Mouse (Mus musculus) erythroblast, embryonic 14.5 days (primary cell): ENCODE data around the gene Trp63. TPM values are rescaled to one million over a fixed set of nuclear protein-coding genes. Genes with fewer than 3 reads are reported as not detected.

ENCODE experiments used
- H3K27me3 ChIP-seq: 2 replicates; pipeline ENCODE4 v1.6.1; 2012; ENCODE audit warnings: inconsistent platforms; ENCODE audit not compliant: control insufficient read depth
- H3K36me3 ChIP-seq: 2 replicates; pipeline ENCODE4 v1.6.1; 2012; ENCODE audit warnings: mild to moderate bottlenecking, inconsistent platforms; ENCODE audit not compliant: control insufficient read depth
- H3K4me1 ChIP-seq: 2 replicates; pipeline ENCODE4 v1.6.1; 2012; ENCODE audit warnings: inconsistent platforms; ENCODE audit not compliant: control insufficient read depth
- H3K4me3 ChIP-seq: replicated peaks from 2 replicates; pipeline ENCODE3; 2012; ENCODE audit warnings: moderate library complexity, mild to moderate bottlenecking, inconsistent platforms
- H3K9me3 ChIP-seq: 2 replicates; pipeline ENCODE4 v1.6.1; 2012; ENCODE audit warnings: low read length, inconsistent platforms, mixed read lengths; ENCODE audit not compliant: control insufficient read depth
- GATA1 ChIP-seq: IDR thresholded peaks from 2 replicates; pipeline ENCODE4 v1.6.1; 2012; ENCODE audit warnings: low read length, inconsistent platforms, mixed read lengths
- TAL1 ChIP-seq: IDR thresholded peaks from 3 replicates; pipeline ENCODE4 v1.6.1; 2012; ENCODE audit warnings: low read length, inconsistent platforms, mixed read lengths
- polyA plus RNA-seq: library from polyadenylated mRNA; stranded (reverse); fragments of >175 nt; gene quantifications from 2 replicates; pipeline ENCODE4 v1.2.3, GENCODE M21; 2012

Trp63 gene
- polyA plus RNA-seq, 1 experiment: not detected

GRCm38 (mm10) chr16:25846611-25847010, 163.0 kb downstream of the Trp63 start:
- no peaks in the 10 kb centered on the region for H3K4me1 ChIP-seq
- no peak overlapping the region for H3K4me3 ChIP-seq
- TF ChIP-seq TAL1: no peak
- no peak for TF ChIP-seq GATA1
- H3K27me3 ChIP-seq: no peaks in the 10 kb centered on the region
- H3K36me3 ChIP-seq: no peaks in the 10 kb centered on the region
- peaks cover 7% of the 10 kb centered on the region for H3K9me3 ChIP-seq

- no peak for TF ChIP-seq GATA1
- no peaks in the 10 kb centered on the region for H3K4me1 ChIP-seq
- no peak overlapping the region for H3K4me3 ChIP-seq
- H3K9me3 ChIP-seq: no peaks in the 10 kb centered on the region; the same call in 1 of the 2 replicates
- H3K36me3 ChIP-seq: no peaks in the 10 kb centered on the region
- no peaks in the 10 kb centered on the region for H3K27me3 ChIP-seq
Observed at GRCm38 (mm10) chr16:25848474-25848873, 164.9 kb downstream of the Trp63 start.

GRCm38 (mm10) chr16:25849593-25850464, 166.3 kb downstream of the Trp63 start:
- no peaks in the 10 kb centered on the region for H3K4me1 ChIP-seq
- H3K36me3 ChIP-seq: no peaks in the 10 kb centered on the region
- no peak overlapping the region for H3K4me3 ChIP-seq
- no peak for TF ChIP-seq GATA1
- TF ChIP-seq TAL1: no peak
- no peaks in the 10 kb centered on the region; the same call in 1 of the 2 replicates for H3K9me3 ChIP-seq
- no peaks in the 10 kb centered on the region for H3K27me3 ChIP-seq

GRCm38 (mm10) chr16:25860731-25861505, 177.4 kb downstream of the Trp63 start:
- Histone ChIP-seq H3K9me3 (peaks cover 6% of the 10 kb centered on the region; the same call in 1 of the 2 replicates), H3K4me3 (no peak overlapping the region)

GRCm38 (mm10) chr16:25865096-25865869, 181.7 kb downstream of the Trp63 start:
- no peak overlapping the region for H3K4me3 ChIP-seq
- TF ChIP-seq GATA1: no peak
- no peak for TF ChIP-seq TAL1
- no peaks in the 10 kb centered on the region for H3K36me3 ChIP-seq
- H3K27me3 ChIP-seq: no peaks in the 10 kb centered on the region
- H3K4me1 ChIP-seq: no peaks in the 10 kb centered on the region
- H3K9me3 ChIP-seq: peaks cover 10% of the 10 kb centered on the region

More at GRCm38 (mm10) chr16:25860731-25861505, 177.4 kb downstream of the Trp63 start:
- TF ChIP-seq GATA1 (no peak), TAL1 (no peak)
- Histone ChIP-seq H3K4me1 (no peaks in the 10 kb centered on the region), H3K36me3 (no peaks in the 10 kb centered on the region), H3K27me3 (no peaks in the 10 kb centered on the region)

GRCm38 (mm10) chr16:25871503-25871902, 187.9 kb downstream of the Trp63 start:
- H3K36me3 ChIP-seq: no peaks in the 10 kb centered on the region
- TF ChIP-seq TAL1 (no peak), GATA1 (no peak)
- peaks cover 6% of the 10 kb centered on the region for H3K9me3 ChIP-seq
- no peaks in the 10 kb centered on the region for H3K4me1 ChIP-seq
- no peak overlapping the region for H3K4me3 ChIP-seq
- H3K27me3 ChIP-seq: no peaks in the 10 kb centered on the region

- Histone ChIP-seq H3K9me3 (peaks cover 4% of the 10 kb centered on the region; the same call in 1 of the 2 replicates), H3K36me3 (no peaks in the 10 kb centered on the region), H3K27me3 (no peaks in the 10 kb centered on the region), H3K4me1 (no peaks in the 10 kb centered on the region), H3K4me3 (no peak overlapping the region)
- TF ChIP-seq TAL1: no peak
- no peak for TF ChIP-seq GATA1
Observed at GRCm38 (mm10) chr16:25875681-25876080, 192.1 kb downstream of the Trp63 start.

GRCm38 (mm10) chr16:25877416-25877965, 193.9 kb downstream of the Trp63 start:
- no peaks in the 10 kb centered on the region for H3K4me1 ChIP-seq

More at GRCm38 (mm10) chr16:25877416-25877965, 193.9 kb downstream of the Trp63 start:
- no peaks in the 10 kb centered on the region for H3K27me3 ChIP-seq
- 0 out of 2 replicates have a peak, but pooled peaks cover 2% of the 10 kb centered on the region for H3K9me3 ChIP-seq
- H3K36me3 ChIP-seq: no peaks in the 10 kb centered on the region
- TF ChIP-seq TAL1 (no peak), GATA1 (no peak)
- no peak overlapping the region for H3K4me3 ChIP-seq
